Mouse (Mus musculus) activated CD4-positive, CD25-positive, alpha-beta regulatory T cell, adult 4 months (primary cell): Measurements from ENCODE around the gene Disp2. TPM values are rescaled to one million over a fixed set of nuclear protein-coding genes. Genes with fewer than 3 reads are reported as not detected.
A peak's percentile ranks its signal among the peaks of the same experiment; 100 is the strongest.

Experiments used
- ATAC-seq: one replicate; pipeline ENCODE4 v1.8.0; 2017
- polyA plus RNA-seq, 2 experiments: library from polyadenylated mRNA; unstranded; fragments of 100-300 nt; shearing (Covaris generic); gene quantifications; one replicate each; pipeline ENCODE4 v1.2.1; 2017

The Disp2 gene
- polyA plus RNA-seq, 2 experiments from 2014 or later, result 0.25 TPM; not detected in 1

GRCm38 (mm10) chr2:118789501-118789900 lies 10.0 kb downstream of the Disp2 start:
- no peak for ATAC-seq

GRCm38 (mm10) chr2:118790221-118790550 lies 10.7 kb downstream of the Disp2 start:
- ATAC-seq, result no peak

GRCm38 (mm10) chr2:118790551-118791525 lies 11.3 kb downstream of the Disp2 start:
- no peak for ATAC-seq

GRCm38 (mm10) chr2:118791591-118792258 lies 12.2 kb downstream of the Disp2 start:
- no peak for ATAC-seq

GRCm38 (mm10) chr2:118792259-118792613 lies 12.7 kb downstream of the Disp2 start:
- no peak for ATAC-seq

GRCm38 (mm10) chr2:118793636-118794035 lies 14.1 kb downstream of the Disp2 start:
- ATAC-seq, result no peak

GRCm38 (mm10) chr2:118802542-118803118 lies 23.1 kb downstream of the Disp2 start:
- no peak for ATAC-seq

GRCm38 (mm10) chr2:118804474-118804873 lies 25.0 kb downstream of the Disp2 start:
- ATAC-seq, result no peak

- no peak for ATAC-seq
Observed at GRCm38 (mm10) chr2:118805137-118805536, 25.6 kb downstream of the Disp2 start.

- ATAC-seq, result no peak
Observed at GRCm38 (mm10) chr2:118805756-118806155, 26.2 kb downstream of the Disp2 start.

- ATAC-seq, result no peak
Observed at GRCm38 (mm10) chr2:118806860-118807259, 27.3 kb downstream of the Disp2 start.

- no peak for ATAC-seq
Observed at GRCm38 (mm10) chr2:118810861-118811260, 31.3 kb downstream of the Disp2 start.

- no peak for ATAC-seq
Observed at GRCm38 (mm10) chr2:118812724-118813123, 33.2 kb downstream of the Disp2 start.

GRCm38 (mm10) chr2:118813981-118814836 lies 34.7 kb downstream of the Disp2 start, which contains the start of gene Knstrn:
Knstrn (plus strand) TSS chr2:118814003.
- peak; percentile 100 for ATAC-seq

GRCm38 (mm10) chr2:118822800-118823199 lies 43.3 kb downstream of the Disp2 start:
- no peak for ATAC-seq

GRCm38 (mm10) chr2:118824396-118824795 lies 44.9 kb downstream of the Disp2 start:
- no peak for ATAC-seq

- ATAC-seq, result no peak
Observed at GRCm38 (mm10) chr2:118829096-118829495, 49.6 kb downstream of the Disp2 start.

GRCm38 (mm10) chr2:118834061-118834460 lies 54.5 kb downstream of the Disp2 start:
- ATAC-seq, result no peak

GRCm38 (mm10) chr2:118835115-118835514 lies 55.6 kb downstream of the Disp2 start:
- ATAC-seq, result no peak

- ATAC-seq, result no peak
Observed at GRCm38 (mm10) chr2:118838330-118838729, 58.8 kb downstream of the Disp2 start.

- no peak for ATAC-seq
Observed at GRCm38 (mm10) chr2:118841186-118841585, 61.7 kb downstream of the Disp2 start.

- ATAC-seq, result no peak
Observed at GRCm38 (mm10) chr2:118841774-118842173, 62.3 kb downstream of the Disp2 start.
